Mouse (Mus musculus) neutrophil, adult 5-6 weeks (primary cell): ENCODE measurements around the gene Fat4. TPM values are rescaled to one million over a fixed set of nuclear protein-coding genes. Genes with fewer than 3 reads are reported as not detected.

Source experiments
- ATAC-seq: fragments of 151-379, 151-347 bp; 2 replicates; pipeline ENCODE4 v1.8.0; 2017; ENCODE audit warnings: mild to moderate bottlenecking, moderate TSS enrichment; ENCODE audit not compliant: insufficient number of reproducible peaks, poor library complexity, low FRiP score, severe bottlenecking; ENCODE audit errors: extremely low read depth
- total RNA-seq: library from RNA; stranded (forward); fragments of 200-1000 nt; gene quantifications from 2 replicates; pipeline ENCODE4 v1.2.3, GENCODE M21; 2017

Gene Fat4
- not detected in 2 replicates for total RNA-seq

DNA sequence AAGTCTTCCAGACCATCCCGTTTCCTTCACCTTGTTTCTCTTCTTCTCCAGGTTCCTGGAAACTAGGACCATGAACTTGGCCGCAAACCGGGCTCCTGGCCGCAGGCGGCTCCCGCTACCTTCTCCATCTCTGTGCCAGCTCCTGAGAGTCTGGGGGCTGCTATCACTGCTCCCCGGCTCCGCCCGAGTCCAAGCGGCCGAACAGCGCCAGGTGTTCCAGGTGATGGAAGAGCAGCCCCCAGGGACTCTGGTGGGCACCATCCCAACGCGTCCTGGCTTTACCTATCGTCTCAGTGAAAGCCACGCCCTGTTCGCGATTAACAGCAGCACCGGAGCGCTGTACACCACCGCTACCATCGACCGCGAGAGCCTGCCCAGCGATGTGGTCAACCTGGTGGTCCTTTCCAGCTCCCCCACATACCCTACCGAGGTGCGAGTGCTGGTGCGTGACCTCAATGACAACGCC is at the start of gene Fat4:
Gene Fat4 (plus strand): TSS at position 51 of the 466 bp plus-strand sequence.
- no peak for ATAC-seq

DNA sequence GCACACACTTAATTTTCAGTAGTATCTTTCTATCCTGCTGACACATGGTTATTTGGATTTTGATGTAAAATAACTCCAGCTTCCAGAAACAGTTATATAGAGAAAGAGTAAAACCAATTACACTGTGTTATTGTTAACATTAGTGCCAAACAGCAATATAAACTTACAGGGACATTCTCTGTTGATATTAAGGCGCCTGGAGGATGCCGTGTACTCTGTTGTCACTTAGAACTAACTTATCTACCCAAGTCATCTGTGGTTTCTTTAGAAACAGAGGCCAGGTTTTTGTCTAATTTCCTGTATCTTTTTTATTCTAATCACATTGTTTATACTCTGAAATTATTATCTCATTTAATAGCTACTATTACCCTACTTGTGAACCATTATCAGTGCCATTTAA is 47.3 kb upstream of the Fat4 start:
- ATAC-seq: no peak

DNA sequence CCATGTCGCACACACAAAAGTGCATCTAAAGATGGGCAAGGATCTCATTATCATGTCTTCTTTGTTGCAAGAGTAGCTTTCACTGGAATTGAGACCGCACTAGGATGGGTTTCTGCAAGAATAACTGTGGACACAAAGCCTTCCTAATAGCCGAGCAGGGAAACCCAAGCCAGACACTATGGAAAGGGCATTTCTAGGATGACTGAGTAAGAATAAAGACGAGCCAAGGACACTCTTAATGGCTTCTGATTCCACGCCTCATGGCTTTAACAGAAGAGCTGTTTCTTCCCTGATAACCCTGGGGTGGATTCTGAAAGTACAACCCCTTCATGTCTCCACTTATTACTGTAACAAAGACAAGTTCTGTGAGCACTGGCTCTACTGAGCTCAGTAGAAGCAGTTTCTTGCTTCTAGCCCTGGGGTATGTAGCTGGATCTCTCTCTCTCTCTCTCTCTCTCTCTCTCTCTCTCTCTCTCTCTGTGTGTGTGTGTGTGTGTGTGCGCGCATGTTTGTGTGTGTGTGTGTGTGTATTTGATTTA is 43.7 kb upstream of the Fat4 start:
- no peak for ATAC-seq

DNA sequence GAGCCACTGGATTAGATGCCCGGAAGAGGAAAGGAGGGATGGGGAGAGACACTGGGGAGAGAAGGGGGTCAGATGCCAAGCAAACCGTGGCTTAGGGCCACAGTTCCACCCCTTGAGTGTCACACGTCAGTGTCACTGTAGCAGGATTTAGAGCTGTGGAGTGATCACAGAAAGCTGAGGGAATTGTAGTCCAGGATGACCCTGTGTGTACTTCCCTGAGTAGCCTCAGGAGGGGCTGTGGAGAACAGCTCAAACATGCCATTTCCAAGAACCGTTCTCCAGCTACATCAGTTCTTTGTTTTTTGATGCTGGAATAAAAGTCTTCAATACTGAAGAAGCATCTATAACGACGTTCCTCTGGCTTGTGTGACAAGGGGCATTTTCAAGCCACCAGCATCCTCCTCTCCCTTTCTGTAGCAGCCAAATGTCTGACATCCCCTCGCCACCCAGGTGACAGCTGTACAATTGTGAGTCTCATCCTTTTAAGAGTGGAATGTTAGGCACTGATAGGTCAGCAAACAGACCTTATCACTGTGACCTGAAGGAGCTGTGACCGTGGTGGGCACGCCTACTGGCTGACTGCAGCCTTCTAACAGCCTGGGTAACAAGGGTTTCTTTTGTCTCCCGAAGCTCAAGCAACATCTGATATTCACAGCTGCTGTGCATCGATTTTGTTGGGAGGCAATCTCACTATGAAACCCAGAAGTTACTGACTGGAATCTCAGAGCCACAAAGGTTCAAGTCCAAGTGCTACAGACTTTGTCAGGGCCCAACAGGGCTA is 39.9 kb upstream of the Fat4 start:
- ATAC-seq: no peak

DNA sequence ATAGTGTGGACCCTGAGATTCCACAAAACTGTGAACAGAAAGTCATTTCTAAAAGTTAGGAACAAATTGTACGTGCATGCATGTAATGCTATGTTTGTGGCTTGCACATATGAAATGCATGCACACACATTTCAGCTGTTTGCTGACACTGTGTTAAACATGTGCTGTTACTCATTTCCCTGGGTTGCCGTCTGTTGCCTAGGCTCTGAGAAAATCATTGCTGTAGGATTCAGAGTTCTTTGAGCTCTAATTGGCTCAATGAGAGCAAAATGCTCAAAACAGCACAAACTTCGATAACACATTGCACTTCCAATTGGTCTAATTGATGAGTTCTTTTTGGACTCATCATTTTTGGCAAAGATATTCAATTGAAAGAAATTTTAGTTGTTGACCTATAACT is 37.7 kb upstream of the Fat4 start:
- no peak for ATAC-seq

DNA sequence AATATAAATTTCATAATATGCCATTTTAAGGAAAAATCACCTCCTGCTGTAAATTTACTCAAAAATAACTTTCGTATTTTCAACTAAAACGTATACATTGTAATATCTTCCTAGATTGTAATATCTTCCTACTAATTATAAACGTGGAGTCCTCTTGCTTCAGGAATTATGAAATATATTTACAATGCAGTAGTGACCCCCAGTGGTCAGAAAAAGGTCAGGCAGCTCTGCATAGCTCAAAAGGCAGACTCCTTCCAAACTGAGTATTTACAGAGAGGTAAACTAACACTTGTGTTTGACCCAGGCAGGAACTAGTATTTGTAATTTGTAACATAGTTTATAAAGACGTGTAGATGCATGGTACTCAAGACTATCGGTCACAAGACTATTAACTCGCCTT is 37.2 kb upstream of the Fat4 start:
- no peak for ATAC-seq

DNA sequence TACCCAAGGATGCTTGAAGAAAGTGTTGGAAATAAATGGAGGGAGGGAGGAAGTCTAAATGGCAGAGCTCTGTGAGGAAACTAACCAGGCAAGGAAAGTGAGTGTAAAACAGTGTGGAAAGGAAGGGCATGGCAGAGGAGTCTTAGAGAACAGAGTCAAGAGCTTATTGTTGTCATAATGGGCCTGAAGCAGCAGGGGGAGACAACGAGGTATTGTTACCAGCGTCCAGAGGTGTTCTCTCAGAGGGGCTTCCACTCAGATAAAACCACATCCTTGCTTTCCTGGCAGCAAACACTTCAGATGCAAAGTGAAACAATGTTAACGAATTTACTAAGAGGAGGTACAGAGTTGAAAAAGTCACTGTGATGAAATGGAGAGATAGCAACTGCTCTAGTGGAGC is 33.1 kb upstream of the Fat4 start:
- no peak for ATAC-seq

DNA sequence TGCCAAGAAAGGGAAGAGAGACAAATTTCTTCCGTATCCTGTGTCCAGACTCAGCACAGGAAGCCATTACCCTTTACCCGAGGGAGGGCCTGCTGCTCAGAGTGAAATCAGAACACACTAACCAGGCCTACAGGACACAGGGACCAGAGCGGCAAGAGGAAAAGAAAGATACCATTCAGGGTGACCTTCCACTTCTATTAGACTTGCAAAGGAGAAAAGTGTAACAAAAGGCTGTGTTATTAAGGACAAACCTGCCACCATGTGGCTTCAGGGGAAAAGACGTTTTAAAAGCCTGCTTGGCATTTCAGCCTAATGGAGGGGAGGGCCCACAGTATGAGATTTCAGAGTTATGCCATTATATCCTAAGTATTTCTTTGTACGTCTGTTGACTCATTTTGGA is 26.1 kb upstream of the Fat4 start:
- no peak for ATAC-seq

DNA sequence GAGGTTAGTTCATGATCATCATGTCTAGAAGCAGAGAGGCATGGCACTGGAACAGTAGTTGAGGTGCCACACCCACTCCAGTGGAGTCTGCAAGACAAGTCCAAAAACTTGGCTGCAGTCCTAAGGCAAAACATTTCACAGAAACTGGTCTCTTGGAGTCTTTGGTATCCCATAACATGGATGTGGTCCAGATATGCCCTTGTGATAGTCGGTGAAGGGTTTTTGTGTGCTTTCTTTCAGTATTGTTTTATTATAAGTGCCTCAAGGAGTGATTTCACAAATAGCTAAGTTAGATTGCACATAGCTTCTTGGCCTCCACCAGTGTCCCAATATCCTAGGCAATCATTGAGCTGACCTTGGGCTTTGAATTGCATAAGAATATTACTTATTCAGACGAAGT is 15.4 kb upstream of the Fat4 start:
- no peak for ATAC-seq

DNA sequence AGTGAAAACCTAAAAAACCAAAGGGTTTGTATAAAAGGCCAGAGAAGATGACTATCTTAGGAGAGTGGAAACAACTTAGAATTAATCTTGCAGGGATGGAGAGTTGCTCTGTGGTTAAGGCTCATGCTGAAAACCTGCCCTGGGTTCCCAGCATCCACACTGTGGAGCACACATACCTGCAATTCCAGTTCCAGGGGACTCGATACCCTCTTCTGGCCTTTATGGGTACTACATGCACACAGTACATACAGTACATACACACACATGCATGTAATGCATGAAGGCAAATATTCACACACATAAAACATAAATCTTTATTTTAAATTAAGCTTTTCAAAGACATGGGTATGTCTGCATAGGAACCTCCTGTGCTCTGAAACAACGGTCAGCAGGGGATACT is 10.9 kb upstream of the Fat4 start:
- no peak for ATAC-seq

DNA sequence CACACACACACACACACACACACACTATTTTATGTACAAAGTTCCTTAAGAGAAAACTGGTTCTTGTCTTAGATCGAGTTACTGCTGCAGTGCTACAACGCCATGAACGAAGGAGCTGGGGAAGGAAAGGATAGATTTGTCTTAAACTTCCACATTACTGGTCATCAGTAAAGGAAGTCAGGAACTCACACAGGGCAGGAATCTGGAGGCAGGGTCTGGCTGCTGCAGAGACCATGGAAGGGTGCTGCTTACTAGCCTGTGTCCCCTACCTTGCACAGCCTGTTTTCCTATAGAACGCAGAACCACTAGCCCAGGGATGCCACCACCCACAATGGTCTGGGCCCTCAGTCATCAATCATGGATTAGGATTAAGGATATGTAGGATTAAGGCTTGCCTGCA is 10.0 kb upstream of the Fat4 start:
- ATAC-seq: no peak

DNA sequence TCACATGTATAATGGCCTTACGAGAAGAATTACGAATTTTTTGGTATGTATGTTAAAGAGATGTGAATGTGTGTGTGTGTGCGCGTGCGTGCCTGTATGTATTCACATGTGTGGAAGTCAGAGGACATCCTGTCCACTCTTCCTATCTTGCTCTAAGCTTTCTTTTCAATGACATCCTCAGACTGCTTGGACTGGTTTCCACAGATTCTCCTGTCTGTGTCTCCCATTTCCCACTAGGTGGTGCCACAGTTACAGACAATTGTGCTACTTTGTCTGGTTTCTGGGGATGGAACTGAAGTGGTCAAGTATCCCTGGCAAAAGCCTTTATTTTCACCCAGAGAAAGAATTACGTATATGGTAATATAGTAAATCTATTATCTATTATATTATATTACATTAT is 4.0 kb upstream of the Fat4 start:
- no peak for ATAC-seq

DNA sequence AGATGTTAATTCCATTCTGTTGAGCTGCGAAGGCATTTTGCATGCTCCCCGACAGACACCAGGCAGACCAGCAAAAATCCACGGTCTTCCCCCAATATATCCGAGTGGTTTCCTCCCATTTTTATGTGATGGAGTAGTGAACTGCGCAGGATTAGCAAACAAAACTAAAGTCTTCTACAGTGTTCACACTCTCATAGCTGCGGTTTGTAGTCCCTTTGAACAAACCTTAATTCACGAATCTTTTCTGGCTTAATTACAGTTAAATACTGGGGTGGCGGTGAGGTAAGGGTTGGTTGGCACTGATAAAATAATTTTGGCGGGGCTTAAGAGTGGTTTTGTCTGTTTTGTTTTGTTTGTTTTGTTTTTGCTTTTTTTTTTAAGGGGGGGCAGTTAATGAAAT is 3.1 kb upstream of the Fat4 start:
- no peak for ATAC-seq

DNA sequence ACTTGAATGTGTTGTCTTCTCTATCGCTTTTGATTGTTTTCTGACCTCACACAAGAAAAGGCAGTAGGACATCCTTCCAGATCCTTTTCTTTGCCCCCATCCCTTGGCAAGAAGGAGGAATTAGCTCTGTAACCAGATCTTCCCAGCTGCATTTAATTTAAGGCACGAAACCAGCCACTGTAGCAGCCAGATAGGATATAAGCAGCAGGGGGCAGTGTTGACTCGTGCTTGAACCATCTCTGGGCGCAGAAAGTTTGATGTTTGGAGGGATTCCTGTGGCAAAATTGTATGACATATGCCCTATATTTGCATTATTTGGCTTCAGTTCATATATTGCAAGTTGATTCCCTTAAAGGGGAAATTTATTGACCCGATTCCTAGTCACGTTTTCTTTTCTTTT is 2.5 kb upstream of the Fat4 start:
- no peak for ATAC-seq

DNA sequence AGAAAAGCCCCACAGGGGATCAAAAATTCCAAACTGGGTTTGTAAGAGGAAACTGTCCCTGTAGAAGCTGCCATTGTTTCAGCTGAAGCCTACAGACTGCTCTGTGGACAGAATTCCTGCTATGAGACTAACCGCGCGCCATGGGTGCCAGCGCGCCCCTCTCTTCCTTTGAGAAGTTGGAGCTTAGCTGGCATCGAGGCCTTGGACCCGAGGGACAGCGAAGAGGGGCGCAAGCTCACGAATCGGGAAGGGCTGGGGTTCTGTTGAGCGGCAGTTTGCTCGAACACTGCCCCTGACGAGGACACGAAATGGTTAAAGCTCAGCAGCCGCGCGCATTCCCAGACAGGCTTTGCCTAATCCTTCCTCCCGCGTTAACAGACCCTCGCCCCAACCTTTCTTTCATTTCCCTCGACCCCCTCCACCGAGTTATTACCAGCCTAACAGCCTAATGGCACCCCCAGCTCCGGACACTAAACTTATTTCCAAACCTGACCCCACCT is 1.8 kb upstream of the Fat4 start:
- ATAC-seq: no peak

DNA sequence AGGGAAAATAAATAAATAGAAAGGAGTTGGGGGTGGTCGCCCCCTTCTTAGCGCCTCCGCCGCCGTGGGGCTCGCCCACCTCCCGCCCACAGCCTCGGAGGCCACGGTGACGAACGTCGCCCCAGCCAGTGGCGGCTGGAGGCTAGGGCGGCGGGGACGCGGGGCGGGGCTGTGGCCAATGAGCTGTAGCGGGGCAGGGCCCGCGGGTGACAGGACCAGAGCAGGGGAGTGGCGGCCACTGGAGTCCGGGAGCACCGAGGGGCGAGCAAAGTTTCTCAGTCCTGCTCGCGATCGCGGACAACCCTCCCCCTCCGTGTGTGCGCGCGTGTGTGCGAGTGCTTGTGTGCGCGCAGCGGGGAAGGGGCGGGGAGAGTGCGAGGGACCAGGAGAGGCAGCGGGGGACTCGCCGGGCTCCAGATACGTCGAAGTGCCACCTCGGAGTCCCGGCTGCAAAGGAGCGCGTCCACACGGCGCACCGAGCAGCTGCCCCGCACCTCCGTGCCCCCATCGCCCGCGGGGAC is 1.2 kb upstream of the Fat4 start:
- ATAC-seq: no peak

DNA sequence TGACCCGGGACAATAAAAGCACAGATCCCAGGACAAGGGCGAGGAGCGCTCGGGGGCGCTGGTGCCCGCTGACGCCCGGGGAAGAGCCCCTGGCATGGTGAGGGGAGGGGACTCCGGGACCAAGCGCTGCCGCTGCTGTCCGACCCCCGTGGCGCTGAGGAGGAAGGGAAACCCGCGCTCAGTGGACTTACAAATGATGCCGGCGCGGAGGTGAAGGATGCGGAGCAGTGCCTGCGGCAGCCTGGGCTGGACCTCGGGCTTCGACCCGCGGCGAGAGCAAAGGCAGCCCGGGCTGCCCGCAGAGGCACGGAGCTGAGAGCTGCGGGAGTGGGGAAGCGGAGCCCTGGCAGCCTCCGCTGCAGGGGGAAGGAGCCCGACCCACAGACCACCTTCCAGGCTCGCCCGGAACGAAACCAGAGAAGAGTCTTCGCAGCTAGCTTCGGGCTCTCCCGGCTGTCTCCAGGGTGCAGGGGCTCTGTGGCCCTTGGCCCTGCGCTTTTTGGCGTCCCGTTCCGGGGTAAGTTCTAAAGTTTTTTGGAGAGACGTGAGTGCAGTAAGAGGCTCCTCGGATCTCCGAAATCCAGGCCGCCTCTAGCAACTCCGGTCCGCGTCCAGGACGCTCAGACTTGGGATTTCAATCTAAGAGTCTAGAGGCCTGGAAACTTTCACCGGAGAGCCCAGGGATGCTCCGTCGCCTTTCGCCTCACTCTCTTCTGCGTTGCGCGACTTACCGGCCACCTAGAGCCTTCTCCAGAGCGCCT is 499 bp upstream of the Fat4 start:
- no peak for ATAC-seq

DNA sequence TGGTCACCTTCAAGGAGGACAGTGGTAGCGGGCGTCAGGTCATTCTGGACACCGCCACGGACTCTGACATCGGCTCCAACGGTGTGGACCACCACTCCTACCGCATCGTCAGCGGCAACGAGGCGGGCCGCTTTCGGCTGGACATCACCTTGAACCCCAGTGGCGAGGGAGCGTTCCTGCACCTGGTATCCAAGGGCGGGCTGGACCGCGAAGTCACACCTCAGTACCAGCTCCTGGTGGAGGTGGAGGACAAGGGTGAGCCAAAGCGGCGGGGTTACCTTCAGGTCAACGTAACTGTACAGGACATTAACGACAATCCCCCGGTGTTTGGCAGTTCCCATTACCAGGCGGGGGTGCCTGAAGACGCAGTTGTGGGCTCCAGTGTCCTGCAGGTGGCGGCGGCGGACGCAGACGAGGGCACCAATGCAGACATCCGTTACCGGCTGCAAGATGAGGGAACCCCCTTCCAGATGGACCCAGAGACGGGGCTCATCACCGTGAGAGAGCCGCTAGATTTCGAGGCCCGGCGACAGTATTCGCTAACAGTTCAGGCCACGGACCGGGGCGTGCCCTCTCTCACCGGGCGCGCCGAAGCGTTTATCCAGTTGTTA is 746 bp downstream of the Fat4 start:
- no peak for ATAC-seq

DNA sequence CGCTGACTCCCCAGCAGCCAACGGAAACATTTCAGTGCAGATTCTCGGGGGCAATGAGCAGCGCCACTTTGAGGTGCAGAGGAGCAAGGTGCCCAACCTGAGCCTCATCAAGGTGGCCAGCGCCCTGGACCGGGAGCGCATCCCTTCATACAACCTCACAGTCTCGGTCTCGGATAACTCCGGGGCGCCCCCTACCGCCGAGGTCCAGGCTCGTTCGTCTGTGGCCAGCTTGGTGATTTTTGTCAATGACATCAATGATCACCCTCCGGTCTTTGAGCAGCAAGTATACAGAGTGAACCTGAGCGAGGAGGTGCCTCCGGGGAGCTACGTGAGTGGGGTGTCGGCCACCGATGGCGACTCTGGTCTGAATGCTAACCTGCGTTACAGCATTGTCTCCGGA is 1.4 kb downstream of the Fat4 start:
- no peak for ATAC-seq
